Mouse (Mus musculus): ENCODE measurements around the gene Afdn.

DNA sequence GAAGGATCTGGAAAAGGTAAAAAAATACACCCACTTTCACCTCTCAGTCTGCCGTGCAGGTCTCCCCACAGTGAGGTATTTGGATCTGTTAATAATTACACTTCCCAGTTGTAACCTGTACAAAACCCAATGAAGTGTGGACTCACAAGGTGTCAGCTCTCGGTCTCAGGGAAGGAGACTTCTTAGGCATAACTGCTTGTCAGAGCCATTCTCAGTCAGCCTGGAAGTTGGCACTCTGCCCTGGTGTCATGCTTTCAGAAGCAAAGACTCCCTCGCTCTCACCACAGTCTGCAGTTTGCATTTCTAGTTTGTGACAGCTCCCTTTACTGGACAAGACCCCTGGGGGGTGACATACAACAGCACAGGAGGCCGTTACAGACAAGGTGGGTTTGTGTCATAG is 15.5 kb upstream of the Afdn start:
- TF ChIP-seq CTCF (IDR thresholded peaks at IDR 0.05; ENCODE audit: low read depth, low read length), result no peak
- no peak for TF ChIP-seq POLR2A (IDR thresholded peaks at IDR 0.05; ENCODE audit: borderline replicate concordance, low read depth, low read length)
